ENCODE assay signal across 10 mouse cellular contexts in the genomic region with DNA sequence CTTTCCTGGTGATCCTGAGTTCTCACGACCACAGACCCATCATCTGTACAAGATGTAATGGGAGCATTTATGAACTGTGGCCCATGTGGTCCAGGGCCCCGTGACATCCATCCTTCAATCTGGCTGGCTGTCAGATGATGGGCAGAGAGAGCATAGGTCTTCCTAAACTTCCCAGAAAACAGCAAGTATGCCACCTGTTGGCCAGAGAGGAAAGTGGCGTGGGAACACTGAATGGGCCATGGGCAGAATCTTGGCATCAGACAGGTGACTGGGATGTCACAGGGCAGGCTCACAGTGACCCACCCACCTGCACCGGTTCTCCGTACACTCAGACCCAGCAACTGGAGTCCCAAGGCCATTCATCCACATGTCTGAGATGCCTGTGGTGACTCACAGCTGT. TPM values are rescaled to one million over a fixed set of nuclear protein-coding genes. Genes with fewer than 3 reads are reported as not detected.
DNase-seq lines count a peak whose midpoint lies in the region; ATAC-seq and TF ChIP-seq lines count a peak whose summit lies in the region.
"Had no signal": no experiment of that assay in that cellular context is flagged by ENCODE, and none has a peak within 500 bp of the region (broad histone marks: within the 10 kb centered on the region; RNA-seq: fewer than 3 reads in every experiment).

No protein-coding gene starts in this region.

- TF ChIP-seq CTCF in liver, embryonic 14.5 days (IDR thresholded peaks at IDR 0.05; ENCODE audit: low read depth), result peak; percentile 80

- no peak overlapping the region for H3K4me3 ChIP-seq in liver, embryonic 14.5 days (ENCODE audit: insufficient read depth in 1 of 2, low read depth in 2 of 2, low read length in 2 of 2)
- H3K4me3 ChIP-seq in liver, embryonic 11.5 days (ENCODE audit: low read depth, low read length), result no peak overlapping the region
- H3K4me3 ChIP-seq: liver, embryonic 13.5 days; stomach, embryonic 15.5 days had no signal

- ATAC-seq in liver, embryonic 14.5 days (ENCODE audit: insufficient read depth), result no peak
- ATAC-seq in liver, embryonic 11.5 days (replicated peaks; ENCODE audit: low FRiP score), result no peak

- no peak overlapping the region for H3K4me2 ChIP-seq in liver, embryonic 14.5 days (ENCODE audit: low read depth)
- no peak overlapping the region for H3K4me2 ChIP-seq in liver, embryonic 11.5 days
- H3K4me2 ChIP-seq: liver, embryonic 13.5 days; stomach, embryonic 15.5 days had no signal

- no peaks in the 10 kb centered on the region for H3K9me3 ChIP-seq in liver, embryonic 14.5 days (ENCODE audit: control insufficient read depth, low read length)
- H3K9me3 ChIP-seq in liver, embryonic 11.5 days (ENCODE audit: control insufficient read depth, low read length), result no peaks in the 10 kb centered on the region
- H3K9me3 ChIP-seq: liver, embryonic 13.5 days; stomach, embryonic 15.5 days had no signal

- TF ChIP-seq EP300 in liver, embryonic 14.5 days (IDR thresholded peaks at IDR 0.05; ENCODE audit: low read depth), result no peak

- no peaks in the 10 kb centered on the region for H3K27me3 ChIP-seq in liver, embryonic 14.5 days (ENCODE audit: control insufficient read depth, insufficient read depth, low read length)
- H3K27me3 ChIP-seq in liver, embryonic 11.5 days (replicated peaks; ENCODE audit: control insufficient read depth, insufficient read depth, low read length), result no peaks in the 10 kb centered on the region
- H3K27me3 ChIP-seq: liver, embryonic 13.5 days; stomach, embryonic 15.5 days had no signal

- 31% methylated on average over 5 of the region's 5 CpGs for WGBS in liver, embryonic 14.5 days (ENCODE audit: insufficient replicate concordance)
- WGBS in liver, embryonic 11.5 days, result 30% methylated on average over 5 of the region's 5 CpGs

- no peaks in the 10 kb centered on the region for H3K36me3 ChIP-seq in liver, embryonic 14.5 days (replicated peaks; ENCODE audit: control insufficient read depth, insufficient read depth, low read depth)
- no peaks in the 10 kb centered on the region for H3K36me3 ChIP-seq in liver, embryonic 11.5 days (ENCODE audit: control insufficient read depth, insufficient read depth, low read length)
- H3K36me3 ChIP-seq: liver, embryonic 13.5 days; stomach, embryonic 15.5 days had no signal

- peaks cover 0 to 3% of the 10 kb centered on the region in 2 experiments; a peak in 1 of 4 replicates for H3K4me1 ChIP-seq in liver, embryonic 14.5 days (replicated peaks; ENCODE audit: control insufficient read depth in 2 of 2, insufficient read depth in 2 of 2, low read length in 1 of 2)
- H3K4me1 ChIP-seq in liver, embryonic 11.5 days (replicated peaks; ENCODE audit: control insufficient read depth, insufficient read depth, low read length), result no peaks in the 10 kb centered on the region; the same call in 1 of the 2 replicates

- DNase-seq in adrenal gland, adult 2 months, result peak; percentile 67
- DNase-seq in adrenal gland, adult 8-10 months, result no peak
- no peak for DNase-seq in liver, embryonic 14.5 days (ENCODE audit: low read depth in 3 of 3, low spot score in 3 of 3)
- no peak for DNase-seq in liver, embryonic 11.5 days (ENCODE audit: low spot score)
- DNase-seq in cerebellum, adult 9-10 months, result peak; percentile 79
- peak; percentile 71 to 82 for DNase-seq in kidney, postnatal 36 days
- peak; percentile 41 to 66 for DNase-seq in thymus, adult 18-20 months
- no peak for DNase-seq in frontal cortex, postnatal 10 days (ENCODE audit: low spot score in 2 of 2)
- DNase-seq: liver, embryonic 13.5 days had no signal

- no peak overlapping the region for H3K9ac ChIP-seq in liver, embryonic 14.5 days (replicated peaks)
- no peak overlapping the region for H3K9ac ChIP-seq in liver, embryonic 11.5 days (ENCODE audit: low read depth, low read length)
- H3K9ac ChIP-seq: liver, embryonic 13.5 days; stomach, embryonic 15.5 days had no signal

- no peak overlapping the region for H3K27ac ChIP-seq in liver, embryonic 14.5 days
- H3K27ac ChIP-seq in liver, embryonic 11.5 days (ENCODE audit: low read depth, low read length), result no peak overlapping the region
- H3K27ac ChIP-seq: liver, embryonic 13.5 days; stomach, embryonic 15.5 days had no signal

RNA-seq across cellular contexts. Expression of gene Traf2, which starts 4.4 kb away (rescaled TPM):
- 10 to 100 TPM; 22.3 to 29.0 TPM for total RNA-seq in adrenal gland, adult 2 months (2021)
- 11.1 and 12.7 TPM in 2 replicates for polyA plus RNA-seq in adrenal gland, adult 2 months (2012; rRNA removed)
- 10 to 100 TPM; 22.6 to 35.3 (median 30.6) TPM for total RNA-seq in adrenal gland, adult 8-10 months (2022)
- 5.2 and 5.9 TPM in 2 replicates for polyA plus RNA-seq in liver, embryonic 14.5 days (2012; rRNA removed)
- 12.3 and 14.4 TPM in 2 replicates for polyA plus RNA-seq in liver, embryonic 14.5 days (2014; fragmentation: Nextera tagmentation; extraction: Ambion mirVana)
- 28.0 and 31.0 TPM in 2 replicates for polyA plus RNA-seq in liver, embryonic 11.5 days (2014; fragmentation: Nextera tagmentation; extraction: Ambion mirVana)

RNA-seq across cellular contexts. Expression of gene Edf1, which starts 6.5 kb away (rescaled TPM):
- 100 to 1,000 TPM; 307 to 329 TPM for total RNA-seq in adrenal gland, adult 2 months (2021)
- polyA plus RNA-seq in adrenal gland, adult 2 months (2012; rRNA removed), result 127 and 140 TPM in 2 replicates
- total RNA-seq in adrenal gland, adult 8-10 months (2022), result 100 to 1,000 TPM; 149 to 331 (median 215) TPM
- polyA plus RNA-seq in liver, embryonic 14.5 days (2012; rRNA removed), result 86.5 and 104 TPM in 2 replicates
- 192 and 203 TPM in 2 replicates for polyA plus RNA-seq in liver, embryonic 14.5 days (2014; fragmentation: Nextera tagmentation; extraction: Ambion mirVana)
- 367 and 380 TPM in 2 replicates for polyA plus RNA-seq in liver, embryonic 11.5 days (2014; fragmentation: Nextera tagmentation; extraction: Ambion mirVana)

RNA-seq across cellular contexts. Expression of gene Mamdc4, which starts 23.5 kb away (rescaled TPM):
- 1 to 10 TPM; 2.3 to 7.4 TPM for total RNA-seq in adrenal gland, adult 2 months (2021)
- polyA plus RNA-seq in adrenal gland, adult 2 months (2012; rRNA removed), result 4.2 and 8.8 TPM in 2 replicates
- total RNA-seq in adrenal gland, adult 8-10 months (2022), result 10 to 100 TPM in 1 of 4 experiments, 1 to 10 TPM in 3; 1.4 to 11.0 (median 4.0) TPM
- polyA plus RNA-seq in liver, embryonic 14.5 days (2012; rRNA removed), result 1.6 and 9.7 TPM in 2 replicates
- polyA plus RNA-seq in liver, embryonic 14.5 days (2014; fragmentation: Nextera tagmentation; extraction: Ambion mirVana), result 0.18 and 0.25 TPM in 2 replicates
- polyA plus RNA-seq in liver, embryonic 11.5 days (2014; fragmentation: Nextera tagmentation; extraction: Ambion mirVana), result 1.3 and 1.8 TPM in 2 replicates

RNA-seq across cellular contexts. Expression of gene Phpt1, which starts 23.8 kb away (rescaled TPM):
- total RNA-seq in adrenal gland, adult 2 months (2021), result 10 to 100 TPM; 53.5 to 54.1 TPM
- polyA plus RNA-seq in adrenal gland, adult 2 months (2012; rRNA removed), result 36.7 and 53.4 TPM in 2 replicates
- 10 to 100 TPM; 61.3 to 76.9 (median 66.1) TPM for total RNA-seq in adrenal gland, adult 8-10 months (2022)
- 29.5 and 31.4 TPM in 2 replicates for polyA plus RNA-seq in liver, embryonic 14.5 days (2012; rRNA removed)
- polyA plus RNA-seq in liver, embryonic 14.5 days (2014; fragmentation: Nextera tagmentation; extraction: Ambion mirVana), result 44.9 and 46.5 TPM in 2 replicates
- 112 and 116 TPM in 2 replicates for polyA plus RNA-seq in liver, embryonic 11.5 days (2014; fragmentation: Nextera tagmentation; extraction: Ambion mirVana)

RNA-seq across cellular contexts. Expression of gene Ajm1, which starts 30.4 kb away (rescaled TPM):
- 1 to 10 TPM; 1.4 to 2.1 TPM for total RNA-seq in adrenal gland, adult 2 months (2021)
- polyA plus RNA-seq in adrenal gland, adult 2 months (2012; rRNA removed), result 10.5 and 13.5 TPM in 2 replicates
- total RNA-seq in adrenal gland, adult 8-10 months (2022), result 1 to 10 TPM; 1.6 to 4.8 (median 3.8) TPM
- polyA plus RNA-seq in liver, embryonic 14.5 days (2012; rRNA removed), result 0.07 and 0.11 TPM in 2 replicates
- polyA plus RNA-seq in liver, embryonic 14.5 days (2014; fragmentation: Nextera tagmentation; extraction: Ambion mirVana), result not detected in 2 replicates
- 0.21 TPM in 1 of 2 replicates, not detected in the other for polyA plus RNA-seq in liver, embryonic 11.5 days (2014; fragmentation: Nextera tagmentation; extraction: Ambion mirVana)
- polyA plus RNA-seq: liver, embryonic 13.5 days had no signal

Comparison
In these comparisons a context has a peak if more than half of its experiments do, and no peak if none do; other contexts are left out.
1. DNase-seq: peak in adrenal gland, adult 2 months (single experiment), cerebellum, adult 9-10 months (single experiment), kidney, postnatal 36 days (2 of 2) and thymus, adult 18-20 months (2 of 2); none in adrenal gland, adult 8-10 months (single experiment), liver, embryonic 14.5 days (0 of 3), liver, embryonic 11.5 days (single experiment) and frontal cortex, postnatal 10 days (0 of 2).